Mouse (Mus musculus) forebrain, embryonic 10.5 days (tissue): ENCODE measurements around the gene Mbl2. TPM values are rescaled to one million over a fixed set of nuclear protein-coding genes. Genes with fewer than 3 reads are reported as not detected.
"Not testable (repeated sequence)": the region's sequence is repeated elsewhere in the genome, so short reads cannot be mapped to it uniquely, and the experiment has no call there.

ENCODE experiments used
- DNase-seq: peaks from one replicate; pipeline ENCODE4 v3.0.0-alpha.2; 2017; ENCODE audit warnings: low spot score; ENCODE audit errors: extremely low spot score
- H3K27ac ChIP-seq: fragments of 300-500 bp; sonication (generic); 2 replicates; pipeline ENCODE4 v1.5.1; 2016; ENCODE audit warnings: mild to moderate bottlenecking
- H3K27me3 ChIP-seq: fragments of 300-500 bp; sonication (generic); 2 replicates; pipeline ENCODE4 v1.6.1; 2016; ENCODE audit warnings: mild to moderate bottlenecking; ENCODE audit not compliant: poor library complexity, severe bottlenecking
- H3K36me3 ChIP-seq: fragments of 300-500 bp; sonication (generic); replicated peaks from 2 replicates; pipeline ENCODE4 v1.6.1; 2016; ENCODE audit warnings: mild to moderate bottlenecking, moderate library complexity
- H3K4me1 ChIP-seq: fragments of 300-500 bp; sonication (generic); 2 replicates; pipeline ENCODE4 v1.6.1; 2016
- H3K4me3 ChIP-seq: fragments of 300-500 bp; sonication (generic); 2 replicates; pipeline ENCODE4 v1.5.1; 2016; ENCODE audit warnings: mild to moderate bottlenecking, moderate library complexity
- H3K9me3 ChIP-seq: fragments of 300-500 bp; sonication (generic); 2 replicates; pipeline ENCODE4 v1.6.1; 2016; ENCODE audit warnings: mild to moderate bottlenecking, moderate library complexity
- WGBS: fragments of 180-500 bp; shearing (Covaris S2); methylation state at CpG from one replicate; pipeline ENCODE4 v1.1.7; 2016; 5-methylcytosine and 5-hydroxymethylcytosine counted together
- polyA plus RNA-seq: library from polyadenylated mRNA; unstranded; fragments of >200 nt; fragmentation: Nextera tagmentation; extraction: Ambion mirVana; gene quantifications from 2 replicates; pipeline ENCODE4 v1.2.1, GENCODE M21; 2016

The Mbl2 gene
- not detected in 2 replicates for polyA plus RNA-seq

DNA sequence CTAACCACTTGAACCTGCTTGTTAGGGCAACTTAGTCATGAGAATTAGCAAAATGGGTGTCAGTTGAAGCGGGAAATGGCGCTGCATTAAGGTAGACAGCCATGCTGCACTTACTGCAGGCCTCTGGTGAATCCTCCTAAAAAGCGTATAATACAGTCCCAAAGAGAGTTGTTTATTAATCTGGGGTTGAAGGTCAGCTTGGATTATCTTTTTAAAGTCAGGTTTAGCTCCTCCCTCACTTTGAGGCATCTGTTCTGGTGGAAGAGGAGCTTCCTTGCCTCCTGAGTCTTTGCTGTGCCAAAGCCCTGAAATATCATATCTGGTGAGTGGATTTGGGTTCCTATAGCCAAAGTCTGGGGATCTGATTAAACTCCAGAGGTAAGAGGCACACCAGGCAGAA lies at the start of gene Mbl2:
Gene Mbl2 (plus strand): TSS at position 252 of the 400 bp plus-strand sequence.
- no peaks in the 10 kb centered on the region for H3K9me3 ChIP-seq
- H3K4me1 ChIP-seq: no peaks in the 10 kb centered on the region
- no peaks in the 10 kb centered on the region for H3K36me3 ChIP-seq
- WGBS: 92% methylated on average over 3 of the region's 3 CpGs
- no peak for DNase-seq
- no peak within 1 kb of the TSS for H3K4me3 ChIP-seq
- H3K27ac ChIP-seq: no peak within 1 kb of the TSS
- H3K27me3 ChIP-seq: no peaks in the 10 kb centered on the region

- H3K36me3 ChIP-seq: no peaks in the 10 kb centered on the region
- H3K9me3 ChIP-seq: peaks cover 14% of the 10 kb centered on the region; the same call in 1 of the 2 replicates
- no peaks in the 10 kb centered on the region for H3K27me3 ChIP-seq
- H3K27ac ChIP-seq: no peak overlapping the region
- WGBS: 76% methylated on average over 2 of the region's 2 CpGs
- DNase-seq: no peak
- H3K4me1 ChIP-seq: no peaks in the 10 kb centered on the region
- no peak overlapping the region for H3K4me3 ChIP-seq
These were observed 47.2 kb upstream of the Mbl2 start for GRCm38 (mm10) chr19:30185536-30185935.

DNA sequence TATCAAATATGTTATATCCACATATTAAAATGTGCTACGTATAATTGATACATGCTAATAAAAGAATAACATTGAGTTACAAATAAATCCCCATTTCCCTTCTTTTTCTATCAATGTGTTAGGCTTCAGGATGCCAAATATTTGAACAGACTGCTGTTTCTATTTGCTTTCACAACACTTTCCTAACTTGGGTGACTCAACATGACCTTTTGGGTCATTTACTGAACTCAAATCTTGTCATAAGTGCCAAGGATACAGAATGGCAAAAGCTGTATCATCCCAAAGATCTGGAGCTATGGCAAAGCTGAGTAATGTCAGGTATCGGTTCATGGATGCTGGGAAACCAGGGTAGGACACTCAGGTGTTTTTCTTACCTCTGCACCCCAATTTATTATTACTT lies 45.5 kb upstream of the Mbl2 start:
- Histone ChIP-seq H3K4me3 (no peak overlapping the region), H3K27me3 (no peaks in the 10 kb centered on the region), H3K27ac (no peak overlapping the region), H3K36me3 (no peaks in the 10 kb centered on the region), H3K9me3 (peaks cover 14% of the 10 kb centered on the region; the same call in 1 of the 2 replicates), H3K4me1 (no peaks in the 10 kb centered on the region)
- DNase-seq: no peak
- 96% methylated on average over 2 of the region's 2 CpGs for WGBS

- H3K9me3 ChIP-seq: peaks cover 1% of the 10 kb centered on the region; the same call in 1 of the 2 replicates
- H3K36me3 ChIP-seq: no peaks in the 10 kb centered on the region
- no peak overlapping the region for H3K27ac ChIP-seq
- no peaks in the 10 kb centered on the region for H3K27me3 ChIP-seq
- no peak overlapping the region for H3K4me3 ChIP-seq
- no peak for DNase-seq
- H3K4me1 ChIP-seq: no peaks in the 10 kb centered on the region
- WGBS: 86% methylated on average over 6 of the region's 6 CpGs
These were observed 37.7 kb upstream of the Mbl2 start for GRCm38 (mm10) chr19:30194999-30195398.

DNA sequence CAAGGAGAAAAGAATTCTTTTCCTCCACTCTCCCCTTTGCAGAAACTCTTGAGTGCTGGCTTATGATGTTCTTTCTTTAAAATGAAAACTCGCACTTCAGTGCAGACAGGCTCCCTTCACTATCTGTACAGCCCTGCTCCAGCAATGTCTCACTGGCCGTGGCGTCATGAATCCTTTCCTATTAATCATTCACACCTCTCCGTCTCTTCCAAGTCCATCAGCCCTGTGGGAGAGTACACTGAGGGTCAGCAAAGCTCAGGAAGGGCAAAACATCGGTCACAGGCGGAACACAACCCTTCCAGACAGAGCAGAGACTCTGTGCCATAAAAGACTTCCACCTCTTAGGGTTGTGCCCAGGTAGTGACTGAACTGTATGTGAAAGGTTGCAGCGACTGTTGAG lies 30.6 kb upstream of the Mbl2 start:
- H3K36me3 ChIP-seq: no peaks in the 10 kb centered on the region
- no peak overlapping the region for H3K27ac ChIP-seq
- 88% methylated on average over 7 of the region's 7 CpGs for WGBS
- no peaks in the 10 kb centered on the region for H3K4me1 ChIP-seq
- DNase-seq: no peak
- peaks cover 4% of the 10 kb centered on the region; the same call in 1 of the 2 replicates for H3K27me3 ChIP-seq
- H3K9me3 ChIP-seq: no peaks in the 10 kb centered on the region
- no peak overlapping the region for H3K4me3 ChIP-seq

DNA sequence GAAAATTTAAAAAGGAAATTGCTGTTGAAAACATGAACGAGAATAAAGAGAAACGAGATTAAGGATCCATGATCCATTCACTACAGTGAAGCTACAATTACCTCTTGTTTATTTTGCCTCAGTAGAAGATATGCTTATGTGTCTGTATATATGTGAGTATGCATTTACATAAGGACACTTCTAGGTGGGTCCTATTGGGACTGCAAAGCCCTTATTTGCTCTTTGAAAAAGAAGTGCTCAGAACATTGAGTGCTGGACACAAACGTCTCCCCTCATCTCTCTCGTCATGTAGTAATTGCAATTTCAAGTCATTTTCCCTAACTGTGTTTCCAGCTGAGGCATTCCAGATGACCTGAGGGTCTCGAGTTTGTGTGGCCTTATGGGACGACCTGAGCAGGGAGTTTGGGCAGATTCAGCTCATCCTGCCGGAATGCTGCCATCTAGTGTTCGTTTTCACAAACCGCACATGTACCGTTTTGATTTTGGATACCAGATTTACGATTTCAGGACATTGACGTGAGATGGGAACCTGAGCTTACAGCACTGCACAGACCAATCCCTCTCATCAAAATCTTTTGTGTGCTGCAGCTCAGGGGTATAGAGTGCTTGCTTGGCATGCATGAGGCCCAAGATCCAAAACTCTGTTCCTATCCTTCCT lies 27.5 kb upstream of the Mbl2 start:
- H3K4me3 ChIP-seq: no peak overlapping the region
- peak; percentile 67 for DNase-seq
- H3K27ac ChIP-seq: no peak overlapping the region
- H3K9me3 ChIP-seq: no peaks in the 10 kb centered on the region
- no peaks in the 10 kb centered on the region for H3K36me3 ChIP-seq
- peaks cover 4% of the 10 kb centered on the region; the same call in 1 of the 2 replicates for H3K27me3 ChIP-seq
- no peaks in the 10 kb centered on the region for H3K4me1 ChIP-seq
- WGBS: 20% methylated on average over 12 of the region's 12 CpGs

GRCm38 (mm10) chr19:30205874-30206273 lies 26.9 kb upstream of the Mbl2 start:
- H3K27me3 ChIP-seq: peaks cover 4% of the 10 kb centered on the region; the same call in 1 of the 2 replicates
- WGBS: 81% methylated on average over 4 of the region's 4 CpGs
- DNase-seq: no peak
- H3K9me3 ChIP-seq: no peaks in the 10 kb centered on the region
- no peaks in the 10 kb centered on the region for H3K4me1 ChIP-seq
- H3K36me3 ChIP-seq: no peaks in the 10 kb centered on the region
- no peak overlapping the region for H3K4me3 ChIP-seq
- H3K27ac ChIP-seq: no peak overlapping the region

GRCm38 (mm10) chr19:30206981-30207380 lies 25.8 kb upstream of the Mbl2 start:
- no peaks in the 10 kb centered on the region for H3K36me3 ChIP-seq
- H3K4me1 ChIP-seq: no peaks in the 10 kb centered on the region
- no peak overlapping the region for H3K4me3 ChIP-seq
- 88% methylated on average over 1 of the region's 1 CpGs for WGBS
- DNase-seq: no peak
- peaks cover 4% of the 10 kb centered on the region; the same call in 1 of the 2 replicates for H3K27me3 ChIP-seq
- no peaks in the 10 kb centered on the region for H3K9me3 ChIP-seq
- H3K27ac ChIP-seq: no peak overlapping the region

DNA sequence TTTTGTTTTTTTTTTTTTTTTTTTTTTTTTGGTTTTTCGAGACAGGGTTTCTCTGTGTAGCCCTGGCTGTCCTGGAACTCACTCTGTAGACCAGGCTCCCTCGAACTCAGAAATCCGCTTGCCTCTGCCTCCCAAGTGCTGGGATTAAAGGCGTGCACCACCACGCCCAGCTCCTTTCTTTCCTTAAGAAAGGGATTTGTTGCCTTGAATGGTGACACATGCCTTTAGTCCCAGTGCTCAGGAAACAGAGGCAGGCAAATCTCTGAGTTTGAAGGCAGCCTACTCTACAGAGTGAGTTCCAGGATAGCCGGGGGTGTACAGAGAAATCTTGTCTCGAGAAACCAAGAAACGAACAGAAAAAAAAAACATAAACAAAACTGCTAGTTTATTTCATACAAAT lies 23.7 kb upstream of the Mbl2 start:
- not testable (repeated sequence) for H3K36me3 ChIP-seq, H3K9me3 ChIP-seq, DNase-seq, H3K4me1 ChIP-seq, H3K27me3 ChIP-seq, H3K4me3 ChIP-seq, H3K27ac ChIP-seq
- WGBS: 86% methylated on average over 8 of the region's 8 CpGs

- H3K27ac ChIP-seq: no peak overlapping the region
- no peaks in the 10 kb centered on the region for H3K9me3 ChIP-seq
- H3K4me1 ChIP-seq: peaks cover 6% of the 10 kb centered on the region
- WGBS: 54% methylated on average over 2 of the region's 2 CpGs
- no peaks in the 10 kb centered on the region for H3K27me3 ChIP-seq
- H3K4me3 ChIP-seq: no peak overlapping the region
- H3K36me3 ChIP-seq: no peaks in the 10 kb centered on the region
- no peak for DNase-seq
These were observed 18.7 kb upstream of the Mbl2 start for GRCm38 (mm10) chr19:30214026-30214425.

- H3K36me3 ChIP-seq, H3K27ac ChIP-seq, H3K9me3 ChIP-seq, H3K4me3 ChIP-seq, H3K27me3 ChIP-seq, DNase-seq, H3K4me1 ChIP-seq: not testable (repeated sequence)
- 70% methylated on average over 2 of the region's 2 CpGs for WGBS
These were observed 17.0 kb upstream of the Mbl2 start for GRCm38 (mm10) chr19:30215736-30216135.

GRCm38 (mm10) chr19:30216186-30216585 lies 16.6 kb upstream of the Mbl2 start:
- WGBS: 83% methylated on average over 4 of the region's 4 CpGs
- H3K9me3 ChIP-seq: no peaks in the 10 kb centered on the region
- DNase-seq: no peak
- no peaks in the 10 kb centered on the region for H3K27me3 ChIP-seq
- H3K4me3 ChIP-seq: no peak overlapping the region
- H3K27ac ChIP-seq: no peak overlapping the region
- H3K4me1 ChIP-seq: peaks cover 6% of the 10 kb centered on the region
- H3K36me3 ChIP-seq: no peaks in the 10 kb centered on the region

DNA sequence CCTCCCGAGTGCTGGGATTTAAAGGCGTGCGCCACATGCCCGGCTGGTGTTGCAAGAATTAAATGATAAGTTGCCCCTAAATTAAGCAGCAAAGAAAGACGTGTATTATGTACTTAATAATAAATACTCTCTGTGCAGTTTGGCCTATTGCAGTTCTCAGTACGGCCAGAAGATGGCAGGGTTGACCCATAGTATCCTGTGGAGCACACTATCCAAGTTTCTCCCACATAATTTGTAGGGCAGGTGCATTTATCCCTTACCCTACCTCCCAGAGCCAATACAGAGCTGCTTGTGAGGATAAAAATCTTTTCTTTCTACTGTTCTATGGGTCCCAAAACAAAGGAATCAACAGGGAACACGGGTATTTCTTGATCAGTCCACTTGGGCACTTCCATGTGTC lies 15.4 kb upstream of the Mbl2 start:
- DNase-seq: peak; percentile 49
- 22% methylated on average over 7 of the region's 7 CpGs for WGBS
- H3K4me1 ChIP-seq: peaks cover 6% of the 10 kb centered on the region
- H3K27me3 ChIP-seq: no peaks in the 10 kb centered on the region
- no peak overlapping the region for H3K27ac ChIP-seq
- no peak overlapping the region for H3K4me3 ChIP-seq
- H3K36me3 ChIP-seq: no peaks in the 10 kb centered on the region
- no peaks in the 10 kb centered on the region for H3K9me3 ChIP-seq

DNA sequence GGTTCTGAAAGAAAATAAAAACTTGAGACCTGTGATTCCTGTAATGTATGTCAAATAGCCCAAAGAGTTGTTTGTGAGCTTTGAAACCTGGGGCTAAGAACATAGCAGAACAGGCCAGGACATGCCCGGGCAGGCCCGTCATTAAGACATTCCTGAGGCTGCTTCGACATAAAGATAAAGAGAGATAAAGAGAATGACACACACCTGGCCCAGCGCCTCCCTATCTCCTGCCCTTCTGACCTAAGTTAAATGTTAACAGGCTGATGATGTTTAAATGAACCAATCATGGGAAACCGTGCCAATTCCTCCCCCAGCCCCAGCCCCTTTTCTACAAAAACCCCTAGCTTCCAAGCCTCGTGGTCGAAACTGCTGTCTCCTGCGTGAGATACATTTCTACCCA lies 10.1 kb upstream of the Mbl2 start:
- not testable (repeated sequence) for DNase-seq, H3K27ac ChIP-seq, H3K27me3 ChIP-seq, H3K4me3 ChIP-seq, H3K36me3 ChIP-seq, H3K4me1 ChIP-seq, H3K9me3 ChIP-seq
- 92% methylated on average over 8 of the region's 8 CpGs for WGBS
